Mouse (Mus musculus) stomach, postnatal 0 days (tissue): ENCODE measurements around the gene Chp1. TPM values are rescaled to one million over a fixed set of nuclear protein-coding genes. Genes with fewer than 3 reads are reported as not detected.
A peak's percentile ranks its signal among the peaks of the same experiment; 100 is the strongest.

Experiments
- ATAC-seq: fragments of 200-750 bp; cut with Nextera tagmentation; 2 replicates; pipeline ENCODE4 v1.8.0; 2017; ENCODE audit not compliant: low FRiP score, low TSS enrichment
- DNase-seq: peaks from one replicate; pipeline ENCODE4 v3.0.0-alpha.2; 2016; ENCODE audit warnings: low spot score
- H3K27ac ChIP-seq: fragments of 300-500 bp; sonication (generic); replicated peaks from 2 replicates; pipeline ENCODE4 v1.5.1; 2014; ENCODE audit warnings: mild to moderate bottlenecking, control low read depth
- H3K27me3 ChIP-seq: fragments of 300-500 bp; sonication (generic); 2 replicates; pipeline ENCODE4 v1.6.1; 2014; ENCODE audit warnings: low read length; ENCODE audit not compliant: control insufficient read depth, insufficient read depth
- H3K36me3 ChIP-seq: fragments of 300-500 bp; sonication (generic); 2 replicates; pipeline ENCODE4 v1.6.1; 2014; ENCODE audit warnings: low read length, mixed read lengths; ENCODE audit not compliant: control insufficient read depth, insufficient read depth
- H3K4me1 ChIP-seq: fragments of 300-500 bp; sonication (generic); replicated peaks from 2 replicates; pipeline ENCODE4 v1.6.1; 2014; ENCODE audit warnings: antibody characterized with exemption; ENCODE audit not compliant: control insufficient read depth, insufficient read depth
- H3K4me2 ChIP-seq: fragments of 300-500 bp; sonication (generic); replicated peaks from 2 replicates; pipeline ENCODE4 v1.6.1; 2014; ENCODE audit warnings: low read depth, mild to moderate bottlenecking, control low read depth, moderate library complexity
- H3K4me3 ChIP-seq: fragments of 300-500 bp; sonication (generic); 2 replicates; pipeline ENCODE4 v1.5.1; 2014; ENCODE audit warnings: low read depth, low read length, control low read depth
- H3K9ac ChIP-seq: fragments of 300-500 bp; sonication (generic); 2 replicates; pipeline ENCODE4 v1.6.1; 2014; ENCODE audit warnings: mild to moderate bottlenecking, low read length, control low read depth, mixed read lengths
- H3K9me3 ChIP-seq: fragments of 300-500 bp; sonication (generic); 2 replicates; pipeline ENCODE4 v1.6.1; 2016; ENCODE audit warnings: low read length; ENCODE audit not compliant: control insufficient read depth
- CTCF ChIP-seq: IDR thresholded peaks from 2 replicates; pipeline ENCODE4 v1.5.1; 2016; ENCODE audit warnings: antibody characterized with exemption, low read depth, mild to moderate bottlenecking, moderate library complexity
- EP300 ChIP-seq: optimal IDR thresholded peaks from 2 replicates; pipeline ENCODE3; 2016; ENCODE audit warnings: antibody characterized with exemption
- WGBS: fragments of 180-500 bp; shearing (Covaris S2); extraction: QIAGEN DNeasy Blood & Tissue Kit; methylation state at CpG from one replicate; pipeline ENCODE4 v1.1.7; 2014; 5-methylcytosine and 5-hydroxymethylcytosine counted together
- polyA plus RNA-seq: library from polyadenylated mRNA; unstranded; fragments of >200 nt; fragmentation: Nextera tagmentation; extraction: Ambion mirVana; gene quantifications from 2 replicates; pipeline ENCODE4 v1.2.1, GENCODE M21; 2015

The Chp1 gene
- polyA plus RNA-seq, 1 experiment from 2014 or later, result 127 TPM

DNA sequence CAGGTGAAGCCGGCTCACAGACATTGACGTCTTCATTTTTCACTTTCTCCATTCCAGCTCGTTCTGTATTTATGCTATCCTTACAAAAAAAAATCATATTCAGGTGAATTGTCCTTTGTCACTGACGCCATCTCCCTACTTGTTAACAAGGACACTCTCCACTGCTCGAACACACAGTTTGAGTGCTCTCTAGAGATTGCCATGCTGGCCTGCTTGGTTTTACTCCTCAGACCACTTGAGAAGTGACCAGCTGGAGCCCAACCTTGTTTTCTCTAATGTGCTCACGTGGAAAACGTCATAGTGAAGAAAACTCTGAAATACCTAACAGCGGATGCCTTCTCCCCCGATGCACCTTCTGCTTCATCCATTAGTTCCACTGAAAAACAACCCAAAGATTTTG, 8.7 kb upstream of the Chp1 start:
- no peak for ATAC-seq
- Histone ChIP-seq H3K9ac (no peak overlapping the region), H3K27ac (no peak overlapping the region), H3K4me3 (no peak overlapping the region), H3K36me3 (no peaks in the 10 kb centered on the region), H3K27me3 (no peaks in the 10 kb centered on the region), H3K4me1 (no peaks in the 10 kb centered on the region), H3K4me2 (no peak overlapping the region), H3K9me3 (no peaks in the 10 kb centered on the region)
- WGBS, result 77% methylated on average over 9 of the region's 9 CpGs
- TF ChIP-seq CTCF (no peak), EP300 (no peak)
- no peak for DNase-seq

DNA sequence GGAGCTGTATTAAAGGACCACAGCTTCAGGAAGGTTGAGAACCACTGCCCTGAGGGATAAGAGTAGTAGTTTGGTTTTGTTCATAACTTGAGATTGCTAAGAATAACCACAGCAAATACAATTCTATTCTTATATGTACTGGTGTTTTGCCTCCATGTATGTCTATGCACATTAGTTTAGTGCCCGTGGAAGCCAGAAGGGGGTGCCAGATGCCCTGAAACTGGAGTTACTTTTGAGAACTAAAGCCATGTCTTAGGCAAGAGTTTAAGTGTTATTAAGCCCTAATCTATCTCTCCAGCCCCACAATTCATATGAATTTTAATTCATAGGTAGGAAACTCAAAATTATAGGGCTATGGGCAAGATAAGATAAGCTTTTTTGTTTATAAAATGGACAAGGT, 5.4 kb upstream of the Chp1 start:
- WGBS, result 18% methylated on average over 1 of the region's 1 CpGs
- TF ChIP-seq CTCF, result peak; percentile 85
- no peak for TF ChIP-seq EP300
- Histone ChIP-seq H3K36me3 (no peaks in the 10 kb centered on the region), H3K9ac (no peak overlapping the region), H3K4me1 (no peaks in the 10 kb centered on the region), H3K9me3 (no peaks in the 10 kb centered on the region), H3K4me3 (no peak overlapping the region), H3K27ac (no peak overlapping the region), H3K27me3 (no peaks in the 10 kb centered on the region), H3K4me2 (no peak overlapping the region)
- DNase-seq (peak; percentile 74), ATAC-seq (no peak)

DNA sequence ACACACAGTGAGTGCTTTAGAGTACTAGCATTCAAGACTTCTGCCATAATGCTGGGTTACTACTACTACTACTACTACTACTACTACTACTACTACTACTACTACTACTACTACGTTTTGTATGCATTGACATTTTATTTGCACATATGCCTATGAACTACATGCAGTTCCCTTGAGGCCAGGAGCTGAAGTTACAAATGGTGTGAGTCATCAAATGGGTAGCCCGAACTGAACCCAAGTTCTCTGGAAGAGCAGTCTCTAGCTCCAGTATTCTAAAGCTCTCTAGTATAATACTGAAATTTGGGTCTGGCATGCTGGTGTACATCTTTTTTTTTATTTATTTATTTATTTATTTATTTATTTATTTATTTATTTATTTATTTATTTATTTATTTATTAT, 3.8 kb upstream of the Chp1 start:
- 61% methylated on average over 2 of the region's 2 CpGs for WGBS
- H3K4me2 ChIP-seq, result no peak overlapping the region
- no peaks in the 10 kb centered on the region for H3K36me3 ChIP-seq
- no peak overlapping the region for H3K27ac ChIP-seq
- no peak overlapping the region for H3K4me3 ChIP-seq
- no peak for TF ChIP-seq CTCF
- TF ChIP-seq EP300, result no peak
- ATAC-seq (no peak), DNase-seq (no peak)
- H3K27me3 ChIP-seq, result no peaks in the 10 kb centered on the region
- H3K9ac ChIP-seq, result no peak overlapping the region
- H3K4me1 ChIP-seq, result no peaks in the 10 kb centered on the region
- no peaks in the 10 kb centered on the region for H3K9me3 ChIP-seq

DNA sequence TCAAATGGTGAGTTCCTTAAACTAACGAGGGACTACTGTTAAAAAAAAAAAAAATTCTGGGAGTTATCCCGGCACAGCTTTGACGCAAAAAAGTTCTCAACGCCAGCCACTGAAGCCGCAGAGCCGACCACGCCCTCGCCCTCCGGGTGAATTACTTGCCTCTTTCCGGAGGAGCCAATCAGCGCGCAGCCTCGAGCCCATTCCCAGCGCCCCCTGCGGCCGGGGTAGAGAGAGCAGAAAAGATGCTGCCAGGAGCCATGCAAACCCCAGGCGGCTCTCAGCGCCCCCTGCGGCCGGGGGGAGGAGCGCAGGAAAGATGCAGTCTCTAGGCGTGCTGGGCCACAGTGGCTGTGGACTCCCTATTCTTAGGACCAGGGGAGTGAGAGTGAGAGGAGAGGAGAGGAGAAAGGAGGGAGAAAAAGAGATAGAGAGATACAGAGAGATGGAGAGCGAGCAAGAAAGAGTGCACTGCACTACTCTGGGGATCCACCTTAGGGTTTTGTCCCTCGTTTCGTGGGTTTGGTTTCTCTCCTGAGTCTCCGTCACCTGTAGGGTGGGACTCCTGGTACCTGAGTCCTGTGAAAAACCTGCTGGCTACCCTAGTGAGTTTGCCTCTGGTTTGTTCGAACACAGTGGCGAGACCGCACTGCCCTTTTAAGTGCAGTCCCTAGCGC, 512 bp upstream of the Chp1 start:
- Histone ChIP-seq H3K9me3 (no peaks in the 10 kb centered on the region), H3K4me3 (peak overlapping the region; percentile 81), H3K36me3 (no peaks in the 10 kb centered on the region), H3K27me3 (no peaks in the 10 kb centered on the region), H3K4me1 (no peaks in the 10 kb centered on the region), H3K9ac (0 out of 2 replicates have a peak overlapping the region, but pooled peaks have one; percentile 1), H3K4me2 (peak overlapping the region; percentile 72), H3K27ac (peak overlapping the region; percentile 94)
- DNase-seq (peak; percentile 93), ATAC-seq (peak; percentile 84)
- WGBS, result under 1% methylated on average over 30 of the region's 30 CpGs
- TF ChIP-seq CTCF, result peak; percentile 98
- no peak for TF ChIP-seq EP300

DNA sequence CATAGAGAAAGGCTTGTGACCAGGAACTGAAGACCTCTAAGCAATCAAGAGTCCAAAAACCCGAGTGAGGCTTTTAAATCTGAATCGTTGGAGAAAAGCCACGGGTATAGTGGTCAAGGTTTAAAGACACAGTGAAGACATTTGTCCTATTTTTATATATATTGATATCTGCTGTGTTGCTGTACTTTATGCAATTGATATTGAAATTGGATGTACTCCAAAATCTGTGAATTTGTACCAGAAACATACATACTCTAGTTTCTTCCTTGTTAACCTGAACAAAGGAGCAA, 819 bp downstream of the Chp1 start:
- H3K27ac ChIP-seq, result peak overlapping the region; percentile 94
- 3% methylated on average over 3 of the region's 3 CpGs for WGBS
- H3K36me3 ChIP-seq, result no peaks in the 10 kb centered on the region
- peak overlapping the region; percentile 84 for H3K9ac ChIP-seq
- TF ChIP-seq CTCF (no peak), EP300 (no peak)
- no peak for ATAC-seq
- H3K9me3 ChIP-seq, result no peaks in the 10 kb centered on the region
- no peaks in the 10 kb centered on the region for H3K27me3 ChIP-seq
- H3K4me3 ChIP-seq, result peak overlapping the region; percentile 81
- H3K4me1 ChIP-seq, result no peaks in the 10 kb centered on the region
- peak overlapping the region; percentile 72 for H3K4me2 ChIP-seq
- no peak for DNase-seq

DNA sequence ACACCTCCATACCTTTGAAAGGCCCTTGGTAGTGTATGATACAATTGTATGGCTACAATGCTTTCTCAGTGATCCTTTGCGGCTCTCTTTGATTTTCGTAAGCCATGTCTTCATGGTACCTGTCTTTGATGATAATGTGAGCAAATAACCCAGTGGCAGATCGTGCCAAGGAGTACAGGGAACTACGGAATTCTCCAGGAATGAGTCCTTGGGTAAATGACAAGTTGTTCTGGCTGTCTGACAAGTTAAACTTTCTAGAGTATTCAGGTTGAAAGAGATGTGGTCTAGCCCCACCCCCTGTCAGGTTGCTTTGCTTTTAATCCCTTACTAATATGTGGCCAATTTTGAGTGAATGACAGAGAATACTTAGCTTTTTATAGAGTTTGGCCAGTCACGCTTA, 1.2 kb downstream of the Chp1 start:
- WGBS, result 51% methylated on average over 5 of the region's 5 CpGs
- peak overlapping the region; percentile 31; the same call in 1 of the 2 replicates for H3K9ac ChIP-seq
- H3K4me1 ChIP-seq, result no peaks in the 10 kb centered on the region
- H3K9me3 ChIP-seq, result no peaks in the 10 kb centered on the region
- H3K27me3 ChIP-seq, result no peaks in the 10 kb centered on the region
- DNase-seq (peak; percentile 52), ATAC-seq (no peak)
- peak overlapping the region; percentile 81 for H3K4me3 ChIP-seq
- H3K36me3 ChIP-seq, result no peaks in the 10 kb centered on the region
- H3K27ac ChIP-seq, result peak overlapping the region; percentile 94
- peak overlapping the region; percentile 72 for H3K4me2 ChIP-seq
- no peak for TF ChIP-seq EP300
